Mouse (Mus musculus) ES-CJ7 (cell line): ENCODE results near the gene Gm4353.
"Not testable (repeated sequence)": the region's sequence is repeated elsewhere in the genome, so short reads cannot be mapped to it uniquely, and the experiment has no call there.

ENCODE experiments used
- DNase-seq: peaks from one replicate; pipeline ENCODE4 v3.0.0; 2011; ENCODE audit warnings: low read depth, low spot score

Gene Gm4353

DNA sequence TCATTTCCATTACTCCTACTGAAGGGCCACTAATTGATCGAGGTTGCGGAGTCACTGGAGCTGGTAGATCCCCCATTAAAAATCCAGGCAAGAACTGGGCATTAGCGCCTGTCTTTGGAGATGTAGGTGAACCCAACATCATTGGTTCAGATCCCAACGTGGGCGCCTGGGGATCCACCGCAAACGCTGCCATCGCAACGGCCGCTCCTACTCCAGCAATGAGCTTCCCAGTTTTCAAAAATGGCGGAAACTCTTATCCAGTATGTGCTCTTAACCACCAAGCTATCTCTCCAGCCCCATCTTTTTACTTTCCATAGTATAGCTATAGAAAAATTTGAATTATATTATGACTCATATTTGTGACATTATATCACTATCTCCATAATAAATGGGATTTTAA, at the start of gene Gm4353:
Gene Gm4353 (minus strand): TSS at position 270 of the 400 bp plus-strand sequence.
- DNase-seq: not testable (repeated sequence)

GRCm38 (mm10) chr7:116132078-116132477, 47.6 kb upstream of the Gm4353 start:
- DNase-seq: peak; percentile 69

DNA sequence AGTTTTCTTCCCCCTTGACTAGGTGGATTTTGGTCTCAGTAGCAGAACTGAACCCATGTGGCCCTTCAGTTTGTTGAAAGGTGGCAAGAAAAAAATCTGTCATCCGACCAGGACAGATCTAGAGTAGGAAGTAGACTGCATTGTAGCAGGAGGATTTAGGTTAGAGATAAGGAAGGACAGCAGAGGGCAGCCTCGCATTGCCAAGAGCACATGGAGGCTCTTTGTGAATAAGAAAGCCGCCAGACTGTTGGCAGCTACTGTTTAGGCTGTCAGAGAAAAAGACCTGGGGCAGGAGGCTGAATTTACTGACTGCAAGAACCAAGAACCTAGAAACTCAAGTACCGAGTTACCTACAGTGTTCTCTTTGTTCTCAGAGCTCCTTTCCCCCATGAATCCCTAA, 47.0 kb upstream of the Gm4353 start:
- peak; percentile 54 for DNase-seq

DNA sequence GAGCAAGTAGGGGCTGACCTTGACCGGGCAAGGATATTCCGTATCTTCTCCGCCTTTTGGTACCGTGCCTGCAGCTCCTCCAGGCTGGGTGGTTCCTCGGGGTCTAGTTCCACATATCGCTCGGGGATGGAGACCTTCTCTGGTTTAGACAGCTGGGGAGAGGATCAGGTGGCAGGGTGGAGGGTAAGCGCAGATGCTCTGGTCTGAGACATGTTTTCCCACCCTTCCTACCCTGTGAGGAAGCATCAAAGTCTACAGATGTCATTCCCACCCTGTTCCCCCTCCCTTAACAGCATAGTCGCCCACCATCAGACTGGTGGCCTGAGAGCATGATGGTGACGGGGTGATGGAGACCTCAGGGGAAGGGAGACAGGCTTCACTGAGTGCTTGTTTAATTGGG, 44.9 kb upstream of the Gm4353 start:
- DNase-seq: no peak

DNA sequence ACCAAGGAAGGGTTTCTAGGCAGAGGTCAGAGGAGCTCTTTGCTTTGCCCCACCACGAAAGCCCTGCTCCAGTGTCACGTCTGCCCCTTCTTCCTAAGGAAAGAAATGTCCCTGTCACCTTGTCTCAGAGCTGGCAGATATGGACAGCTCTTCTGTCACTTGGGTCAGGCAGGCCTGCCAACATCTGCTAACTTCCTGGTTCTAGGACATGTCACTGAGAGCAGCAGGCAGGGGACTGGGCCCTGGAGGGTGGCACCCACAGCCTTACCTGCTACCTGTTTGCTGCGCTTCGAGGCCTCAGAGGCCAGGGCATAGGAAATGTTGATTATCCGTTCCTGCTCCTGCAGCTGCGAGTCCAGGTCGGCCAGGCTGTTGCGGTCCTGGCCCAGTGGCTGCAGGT, 43.9 kb upstream of the Gm4353 start:
- DNase-seq: no peak

DNA sequence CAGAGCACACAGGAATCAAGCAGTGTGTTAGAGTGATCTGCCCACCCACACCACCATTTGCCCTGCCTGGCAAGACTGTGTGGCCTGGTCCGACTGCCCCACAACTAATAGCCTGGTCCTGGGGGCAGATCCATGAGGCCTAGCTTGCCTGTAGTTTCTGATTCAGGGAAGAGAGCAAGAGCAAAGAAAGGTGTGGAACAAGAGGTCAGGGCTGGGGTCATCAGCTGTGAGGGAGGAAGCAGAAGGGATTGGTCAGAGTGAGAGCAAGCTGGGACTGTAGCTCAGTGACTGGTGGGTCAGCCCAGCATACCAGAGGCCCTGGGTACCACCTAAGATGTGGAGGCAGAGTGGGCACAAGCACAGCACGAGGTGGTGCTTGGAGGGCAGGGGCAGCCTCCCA, 42.6 kb upstream of the Gm4353 start:
- DNase-seq: no peak

GRCm38 (mm10) chr7:116125671-116126070, 41.2 kb upstream of the Gm4353 start:
- no peak for DNase-seq

DNA sequence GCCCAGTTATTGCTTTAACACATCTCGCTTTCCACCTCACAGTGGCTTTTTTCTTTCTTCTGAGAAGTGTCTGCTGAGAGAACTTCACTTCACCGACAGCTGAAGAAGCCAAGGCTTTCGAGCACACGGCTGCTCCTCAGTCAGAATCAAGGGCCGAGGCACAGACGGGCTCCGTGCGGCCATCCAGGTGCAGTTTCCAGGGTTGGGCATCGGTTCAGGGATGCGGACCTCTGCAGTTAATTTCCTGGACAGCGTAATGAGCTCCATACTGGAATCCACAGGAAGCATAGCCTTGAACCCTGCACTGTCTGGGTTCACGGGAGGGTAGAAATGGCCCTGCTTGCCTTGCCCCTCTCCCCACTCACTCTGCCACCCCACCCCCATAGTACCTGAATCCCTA, 39.6 kb upstream of the Gm4353 start:
- no peak for DNase-seq

DNA sequence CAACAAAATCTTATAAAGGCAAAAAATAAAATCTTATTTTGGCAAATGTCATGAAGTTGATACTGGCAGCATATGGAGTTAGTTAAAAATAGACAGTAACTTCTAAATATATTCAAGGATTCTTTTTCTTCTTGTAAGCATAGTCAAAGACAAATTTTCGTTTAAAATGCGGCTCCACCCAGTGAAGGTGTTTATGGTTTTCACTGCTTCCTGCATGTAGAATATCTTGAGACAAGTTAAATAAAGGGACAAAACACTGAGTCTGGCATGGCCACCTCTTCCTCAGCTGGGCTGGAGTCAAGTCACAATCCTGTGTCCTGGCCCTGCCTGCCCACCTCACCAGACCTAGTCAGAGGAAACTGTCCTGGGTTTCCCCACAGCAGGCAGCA, 39.2 kb upstream of the Gm4353 start:
- no peak for DNase-seq

DNA sequence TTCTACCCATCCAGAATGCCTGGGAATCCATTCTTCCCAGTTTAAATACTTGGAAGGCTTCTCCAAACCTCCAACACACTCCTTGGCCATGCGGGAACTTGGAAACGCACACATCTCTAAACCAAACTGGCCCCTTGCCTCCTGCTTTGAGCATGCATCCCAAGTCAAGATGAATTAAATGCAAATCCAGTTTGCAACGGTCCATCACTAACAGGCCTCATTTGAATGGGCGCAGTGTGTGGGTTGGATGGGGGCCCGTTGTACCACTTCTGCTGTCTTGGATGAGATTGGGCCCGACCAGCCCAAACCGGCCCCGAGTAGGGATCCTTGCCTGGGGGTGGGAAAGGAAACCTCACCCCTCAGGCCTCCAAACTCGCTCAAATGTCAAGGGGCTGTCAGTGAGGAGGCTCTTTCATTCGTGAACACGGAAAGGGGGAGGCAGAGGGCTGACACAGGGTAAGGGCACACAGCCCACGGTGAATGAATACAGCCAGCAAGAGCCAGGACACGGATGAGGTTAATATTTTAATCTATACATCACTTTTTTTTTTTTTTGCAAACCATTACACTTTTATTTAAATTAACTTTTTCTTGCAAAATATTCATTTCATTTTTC, 38.7 kb upstream of the Gm4353 start:
- no peak for DNase-seq

GRCm38 (mm10) chr7:116121202-116121601, 36.8 kb upstream of the Gm4353 start:
- DNase-seq: no peak

DNA sequence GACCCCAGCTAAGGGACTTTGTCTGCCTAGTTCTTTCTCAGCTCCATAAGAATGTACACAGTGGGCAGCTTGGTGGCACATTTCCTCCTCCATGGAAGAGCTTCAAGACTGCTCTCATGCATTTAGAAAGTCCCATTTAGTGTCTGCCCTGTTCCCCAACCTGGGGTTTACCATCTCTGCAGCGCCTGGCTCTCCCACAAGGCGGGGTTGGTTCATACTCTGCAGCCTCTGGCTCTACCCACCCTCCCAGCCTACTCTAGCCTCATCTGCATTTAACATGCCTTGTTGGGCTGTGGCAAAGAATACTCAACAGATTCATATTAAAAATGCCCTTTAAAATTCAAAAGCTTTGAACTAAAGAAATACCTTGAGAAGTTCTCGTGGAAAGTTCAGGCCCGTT, 36.3 kb upstream of the Gm4353 start:
- no peak for DNase-seq

- no peak for DNase-seq
Measured at GRCm38 (mm10) chr7:116119306-116119857, 34.9 kb upstream of the Gm4353 start.

DNA sequence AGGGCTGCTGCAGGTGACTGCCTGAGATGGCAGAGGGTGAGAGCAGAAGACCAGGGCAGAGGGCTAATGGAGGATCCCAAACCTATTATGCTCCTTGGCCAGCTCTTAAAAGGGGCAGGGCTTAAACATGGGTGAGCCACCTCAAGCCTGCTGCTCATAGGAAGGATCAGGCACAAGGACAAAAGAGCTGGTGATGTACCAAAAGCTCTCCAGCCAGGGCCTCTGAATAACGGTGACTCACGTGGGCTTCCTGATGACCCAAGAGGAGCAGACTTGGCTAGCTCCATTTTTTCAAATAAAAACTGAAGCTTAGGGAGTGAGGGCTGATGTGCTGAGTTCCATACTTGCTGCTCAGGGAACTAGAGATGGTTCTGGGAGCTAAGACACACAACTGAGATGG, 31.6 kb upstream of the Gm4353 start:
- DNase-seq: no peak

DNA sequence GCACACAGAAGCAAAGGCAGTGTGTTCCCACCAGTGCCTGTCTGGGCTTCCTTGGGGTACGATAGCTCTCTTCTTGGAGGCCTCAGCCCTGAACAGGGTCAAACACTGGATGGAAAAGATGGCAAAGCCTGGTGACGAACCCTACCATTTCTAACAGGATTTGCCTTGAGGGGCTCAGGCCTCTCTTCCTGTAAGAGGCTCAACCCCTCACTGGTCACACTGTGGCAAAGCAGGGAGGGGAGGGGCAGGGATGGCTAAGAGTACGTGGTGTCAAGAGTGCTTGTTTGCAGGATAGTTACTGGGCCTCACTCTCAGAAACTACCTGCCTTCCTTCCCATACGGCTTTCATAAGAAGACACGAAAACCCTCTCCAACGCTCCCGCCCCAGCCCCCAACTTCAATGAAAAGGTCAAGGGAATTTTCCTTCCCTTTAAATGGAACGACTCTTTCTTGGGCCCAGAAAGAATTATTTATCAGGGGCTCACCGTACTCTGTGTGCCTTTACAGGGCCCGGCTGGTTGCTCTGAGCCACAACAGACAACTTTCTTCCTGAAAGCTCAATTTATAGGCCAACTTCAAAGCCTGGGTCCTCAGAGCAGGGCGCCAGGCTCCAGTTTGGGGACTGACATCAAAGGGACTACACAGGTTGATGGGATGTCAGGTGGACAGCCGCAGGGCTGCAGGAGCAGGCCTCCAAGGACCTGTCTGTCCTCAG, 30.9 kb upstream of the Gm4353 start:
- no peak for DNase-seq

- no peak for DNase-seq
Measured at GRCm38 (mm10) chr7:116111546-116111945, 27.1 kb upstream of the Gm4353 start.

DNA sequence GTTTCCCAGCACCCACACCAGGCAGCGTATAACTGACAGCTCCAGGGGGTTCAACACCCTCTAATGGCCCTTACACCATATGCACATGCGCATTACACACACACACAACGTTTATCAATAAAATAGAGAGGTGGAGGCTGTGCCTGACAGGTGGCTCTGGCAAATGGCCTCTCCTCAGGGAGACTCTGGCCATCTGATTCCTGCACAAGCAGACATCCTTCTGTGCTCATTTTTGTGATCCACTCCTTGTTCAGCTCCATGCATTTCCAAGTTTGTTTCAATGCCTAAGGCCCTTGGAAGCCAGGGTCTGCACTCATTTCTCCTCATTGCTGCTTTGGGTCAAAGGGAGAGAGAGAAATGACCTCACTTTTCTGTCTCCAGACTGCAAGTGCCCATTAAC, 26.2 kb upstream of the Gm4353 start:
- no peak for DNase-seq

DNA sequence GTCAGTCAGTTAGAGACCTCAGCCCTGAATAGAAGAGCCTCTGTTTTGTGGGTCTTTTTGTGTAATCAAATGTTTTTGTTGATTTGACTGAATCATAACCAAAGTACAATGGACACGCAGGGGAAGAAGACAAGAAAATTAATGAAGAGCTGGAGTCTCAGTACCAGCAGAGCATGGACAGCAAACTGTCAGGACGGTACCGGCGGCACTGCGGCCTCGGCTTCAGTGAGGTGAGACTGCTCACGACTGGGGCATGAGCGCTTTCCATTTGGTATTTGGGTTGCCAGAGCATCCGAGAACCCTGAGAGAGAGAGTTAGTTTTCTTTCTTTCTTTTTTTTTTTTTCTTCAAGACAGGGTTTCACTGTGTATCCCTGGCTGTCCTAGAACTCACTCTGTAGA, 18.7 kb upstream of the Gm4353 start:
- no peak for DNase-seq

DNA sequence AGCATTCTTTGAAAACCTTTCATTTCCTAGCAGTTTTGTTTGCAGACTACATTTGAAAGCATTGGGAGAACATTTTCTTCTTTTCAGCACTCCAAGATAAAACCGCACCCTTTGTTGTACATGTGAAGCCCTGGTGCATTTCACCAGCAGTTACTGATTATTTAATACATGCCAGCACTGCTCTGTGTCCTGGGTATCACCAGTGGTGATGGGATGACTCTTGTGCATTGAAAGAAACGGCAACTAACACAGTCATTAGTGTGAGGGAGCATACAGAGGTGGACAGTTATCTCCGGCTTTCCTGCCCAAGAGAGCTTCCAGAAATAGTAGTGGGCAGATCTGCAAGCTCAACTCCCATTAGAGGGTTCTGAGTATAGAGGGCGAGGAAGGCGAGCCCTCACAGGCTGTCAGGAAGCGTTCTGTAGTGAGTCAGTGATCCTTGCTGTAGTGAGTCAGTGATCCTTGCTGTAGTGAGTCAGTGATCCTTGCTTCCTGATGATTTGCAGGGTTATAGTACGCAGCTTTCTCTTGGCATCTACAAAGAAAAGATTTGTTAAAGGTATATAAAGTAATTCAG, 15.6 kb upstream of the Gm4353 start:
- no peak for DNase-seq

- no peak for DNase-seq
Measured at GRCm38 (mm10) chr7:116093466-116093850, 9.0 kb upstream of the Gm4353 start.

DNA sequence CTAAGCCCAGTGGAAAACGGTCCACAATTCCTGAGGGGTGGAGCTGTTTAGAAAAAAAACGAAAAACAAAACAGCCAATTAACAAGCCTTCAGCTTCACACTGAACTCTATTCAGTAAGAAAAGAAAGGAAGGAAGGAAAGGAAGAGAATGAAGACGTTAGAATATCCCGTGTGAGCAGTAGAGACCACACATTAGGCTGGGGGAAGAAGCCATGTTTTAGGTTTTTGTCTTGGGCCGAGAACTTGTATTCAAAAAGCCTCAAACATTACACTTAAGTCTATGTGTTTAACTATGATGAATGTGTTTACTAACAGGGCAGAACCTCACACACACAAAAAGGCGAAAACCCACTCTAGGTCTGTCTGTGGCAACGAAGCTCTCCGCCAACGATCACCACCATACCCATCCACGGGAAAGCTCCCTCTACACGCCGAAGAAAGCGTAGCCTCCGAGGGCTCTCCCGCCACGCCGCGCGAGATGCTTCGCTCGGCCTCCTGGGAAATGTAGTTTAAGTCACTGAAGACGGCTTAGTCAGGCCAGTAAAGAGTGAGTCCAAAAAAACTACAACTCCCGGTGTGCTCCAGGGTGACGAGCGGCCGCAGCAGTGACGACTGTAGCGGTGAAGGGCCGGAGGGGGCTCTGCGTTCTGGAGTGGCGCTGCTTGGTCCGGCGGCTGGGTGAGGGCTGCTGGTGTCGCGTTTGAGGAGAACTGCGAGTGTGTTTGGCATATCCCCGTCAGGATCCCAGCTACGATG, 8.5 kb upstream of the Gm4353 start:
- peak; percentile 97 for DNase-seq

DNA sequence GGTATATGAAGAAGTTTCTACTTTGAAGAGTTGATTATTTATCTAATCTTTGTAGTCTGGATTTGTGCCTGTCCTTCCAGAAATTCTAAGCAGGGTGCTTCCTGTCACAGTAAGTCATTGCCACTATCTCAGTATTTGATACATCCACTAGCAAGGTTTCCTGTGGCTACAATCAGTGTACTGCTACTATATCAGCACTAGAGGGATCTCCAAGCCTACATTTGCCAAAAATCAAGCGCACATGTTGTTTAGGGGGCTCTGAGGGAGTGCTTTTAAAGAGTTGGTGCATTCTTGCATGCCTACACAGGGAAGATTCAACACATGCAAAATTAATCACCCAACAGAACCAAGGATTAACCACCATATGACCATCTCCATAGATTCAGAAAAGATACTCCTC, 23.7 kb downstream of the Gm4353 start:
- DNase-seq: peak; percentile 28
